Mouse (Mus musculus) ES-E14 (cell line): ENCODE data around the gene Cab39.

Source experiments
- CHD2 ChIP-seq: IDR thresholded peaks from 2 replicates; pipeline ENCODE4 v1.6.1; 2014; ENCODE audit warnings: mild to moderate bottlenecking, low read depth, low read length, inconsistent platforms
- HCFC1 ChIP-seq: IDR thresholded peaks from 2 replicates; pipeline ENCODE4 v1.6.1; 2012; ENCODE audit warnings: low read length, inconsistent platforms, borderline replicate concordance; ENCODE audit not compliant: insufficient read depth
- MAFK ChIP-seq: IDR thresholded peaks from 2 replicates; pipeline ENCODE4 v1.6.1; 2014; ENCODE audit warnings: mild to moderate bottlenecking, low read depth, low read length, inconsistent platforms; ENCODE audit not compliant: insufficient read depth
- ZC3H11A ChIP-seq: IDR thresholded peaks from 2 replicates; pipeline ENCODE4 v1.6.1; 2012; ENCODE audit warnings: low read depth, mild to moderate bottlenecking, inconsistent platforms, low read length, borderline replicate concordance

GRCm38 (mm10) chr1:85895391-85895837 lies 102.2 kb downstream of the Cab39 start:
- TF ChIP-seq MAFK (no peak), HCFC1 (no peak), CHD2 (no peak), ZC3H11A (no peak)
